Mouse (Mus musculus) lung, adult 2 months (tissue): Measurements from ENCODE around the gene Reg4. TPM values are rescaled to one million over a fixed set of nuclear protein-coding genes. Genes with fewer than 3 reads are reported as not detected.

Source experiments
- DNase-seq: peaks from one replicate; pipeline ENCODE4 v3.0.0; 2022
- H3K4me1 ChIP-seq: fragments of 200-500 bp; 2 replicates; pipeline ENCODE4 v1.6.1; 2011; ENCODE audit warnings: low read length; ENCODE audit not compliant: control insufficient read depth, insufficient read depth
- H3K4me3 ChIP-seq: fragments of 200-500 bp; replicated peaks from 2 replicates; pipeline ENCODE3; 2011; ENCODE audit warnings: low read depth, mild to moderate bottlenecking, control low read depth, low read length; ENCODE audit errors: extremely low read depth
- CTCF ChIP-seq: fragments of 200-500 bp; IDR thresholded peaks from 2 replicates; pipeline ENCODE4 v1.5.1; 2011; ENCODE audit warnings: mild to moderate bottlenecking, low read length, control low read depth; ENCODE audit not compliant: insufficient read depth
- POLR2A ChIP-seq: fragments of 200-500 bp; IDR thresholded peaks from 2 replicates; pipeline ENCODE4 v1.6.1; 2011; ENCODE audit warnings: low read depth, mild to moderate bottlenecking, control low read depth, low read length, borderline replicate concordance; ENCODE audit errors: extremely low read depth
- WGBS: fragments of 180-500 bp; shearing (Covaris S2); methylation state at CpG from one replicate; pipeline ENCODE4 v1.1.7; 2018; 5-methylcytosine and 5-hydroxymethylcytosine counted together
- polyA plus RNA-seq: library from polyadenylated mRNA; depleted of rRNA; stranded (reverse); fragments of >200 nt; gene quantifications from 2 replicates; pipeline ENCODE4 v1.2.3, GENCODE M21; 2012; rRNA removed

Gene Reg4
- 0.34 TPM in 1 of 2 replicates, not detected in the other for polyA plus RNA-seq

- Histone ChIP-seq H3K4me3 (no peak within 1 kb of the TSS), H3K4me1 (no peaks in the 10 kb centered on the region)
- 68% methylated on average over 8 of the region's 8 CpGs for WGBS
- DNase-seq, result no peak
- no peak for TF ChIP-seq CTCF
Measured at GRCm38 (mm10) chr3:98221856-98222255, at the start of gene Reg4. Reg4 (plus strand) TSS chr3:98222156.

GRCm38 (mm10) chr3:98178340-98178739 is 43.6 kb upstream of the Reg4 start:
- no peak for DNase-seq
- no peak overlapping the region for H3K4me3 ChIP-seq
- H3K4me1 ChIP-seq, result peaks cover 3% of the 10 kb centered on the region; the same call in 1 of the 2 replicates
- 44% methylated on average over 4 of the region's 4 CpGs for WGBS
- TF ChIP-seq CTCF, result no peak
- no peak for TF ChIP-seq POLR2A

GRCm38 (mm10) chr3:98180805-98181204 is 41.2 kb upstream of the Reg4 start:
- peak; percentile 40 for DNase-seq
- WGBS, result 27% methylated on average over 7 of the region's 7 CpGs
- no peak for TF ChIP-seq POLR2A
- TF ChIP-seq CTCF, result peak; percentile 62; the same call in 1 of the 2 replicates
- H3K4me3 ChIP-seq, result no peak overlapping the region
- peaks cover 3% of the 10 kb centered on the region; the same call in 1 of the 2 replicates for H3K4me1 ChIP-seq

- WGBS, result 53% methylated on average over 10 of the region's 10 CpGs
- TF ChIP-seq POLR2A (no peak), CTCF (no peak)
- H3K4me1 ChIP-seq, result no peaks in the 10 kb centered on the region
- no peak for DNase-seq
- no peak overlapping the region for H3K4me3 ChIP-seq
Measured at GRCm38 (mm10) chr3:98185163-98185714, 36.7 kb upstream of the Reg4 start.

GRCm38 (mm10) chr3:98187777-98188176 is 34.2 kb upstream of the Reg4 start:
- Histone ChIP-seq H3K4me3 (no peak overlapping the region), H3K4me1 (no peaks in the 10 kb centered on the region)
- TF ChIP-seq POLR2A, result no peak
- TF ChIP-seq CTCF, result no peak
- 77% methylated on average over 3 of the region's 3 CpGs for WGBS
- no peak for DNase-seq

- no peaks in the 10 kb centered on the region for H3K4me1 ChIP-seq
- no peak overlapping the region for H3K4me3 ChIP-seq
- WGBS, result 19% methylated on average over 9 of the region's 9 CpGs
- TF ChIP-seq CTCF (no peak), POLR2A (no peak)
- DNase-seq, result no peak
Measured at GRCm38 (mm10) chr3:98197711-98198532, 24.0 kb upstream of the Reg4 start.

GRCm38 (mm10) chr3:98199747-98200146 is 22.2 kb upstream of the Reg4 start:
- no peaks in the 10 kb centered on the region for H3K4me1 ChIP-seq
- no peak for TF ChIP-seq POLR2A
- WGBS, result 51% methylated on average over 5 of the region's 5 CpGs
- no peak for DNase-seq
- no peak overlapping the region for H3K4me3 ChIP-seq

- 39% methylated on average over 5 of the region's 5 CpGs for WGBS
- H3K4me3 ChIP-seq, result no peak overlapping the region
- DNase-seq, result no peak
- H3K4me1 ChIP-seq, result no peaks in the 10 kb centered on the region
- TF ChIP-seq CTCF (no peak), POLR2A (no peak)
Measured at GRCm38 (mm10) chr3:98203282-98203681, 18.7 kb upstream of the Reg4 start.

- Histone ChIP-seq H3K4me1 (no peaks in the 10 kb centered on the region), H3K4me3 (no peak overlapping the region)
- DNase-seq, result no peak
- WGBS, result 18% methylated on average over 3 of the region's 3 CpGs
- no peak for TF ChIP-seq POLR2A
- TF ChIP-seq CTCF, result no peak
Measured at GRCm38 (mm10) chr3:98206977-98207376, 15.0 kb upstream of the Reg4 start.

- WGBS, result 76% methylated on average over 4 of the region's 4 CpGs
- TF ChIP-seq POLR2A (no peak), CTCF (no peak)
- Histone ChIP-seq H3K4me3 (no peak overlapping the region), H3K4me1 (no peaks in the 10 kb centered on the region)
- DNase-seq, result no peak
Measured at GRCm38 (mm10) chr3:98209161-98209560, 12.8 kb upstream of the Reg4 start.
